Mouse (Mus musculus) limb, embryonic 14.5 days (tissue): ENCODE data around the gene Ddx39. TPM values are rescaled to one million over a fixed set of nuclear protein-coding genes. Genes with fewer than 3 reads are reported as not detected.

Experiments used
- ATAC-seq: fragments of 200-750 bp; cut with Nextera tagmentation; 2 replicates; pipeline ENCODE4 v1.8.0; 2017; ENCODE audit warnings: low read depth, moderate number of reproducible peaks, moderate TSS enrichment; ENCODE audit not compliant: low FRiP score
- DNase-seq: peaks from one replicate; pipeline ENCODE4 v3.0.0-alpha.2; 2015; ENCODE audit warnings: low spot score
- H3K27ac ChIP-seq: fragments of 300-500 bp; sonication (generic); replicated peaks from 2 replicates; pipeline ENCODE4 v1.5.1; 2014; ENCODE audit warnings: low read depth, mild to moderate bottlenecking, low read length, moderate library complexity, mixed read lengths
- H3K27me3 ChIP-seq: fragments of 300-500 bp; sonication (generic); 2 replicates; pipeline ENCODE4 v1.6.1; 2014; ENCODE audit warnings: low read length, mixed read lengths; ENCODE audit not compliant: control insufficient read depth, insufficient read depth
- H3K36me3 ChIP-seq: fragments of 300-500 bp; sonication (generic); 2 replicates; pipeline ENCODE4 v1.6.1; 2014; ENCODE audit warnings: mild to moderate bottlenecking, low read length, moderate library complexity, mixed read lengths; ENCODE audit not compliant: control insufficient read depth, insufficient read depth
- H3K4me1 ChIP-seq: fragments of 300-500 bp; sonication (generic); 2 replicates; pipeline ENCODE4 v1.6.1; 2014; ENCODE audit warnings: antibody characterized with exemption, low read length, mixed read lengths; ENCODE audit not compliant: control insufficient read depth, insufficient read depth
- H3K4me2 ChIP-seq: fragments of 300-500 bp; sonication (generic); replicated peaks from 2 replicates; pipeline ENCODE4 v1.6.1; 2014; ENCODE audit warnings: low read depth, mild to moderate bottlenecking, low read length, moderate library complexity; ENCODE audit not compliant: severe bottlenecking
- H3K4me3 ChIP-seq: fragments of 300-500 bp; sonication (generic); replicated peaks from 2 replicates; pipeline ENCODE4 v1.5.1; 2014; ENCODE audit warnings: low read length
- H3K9ac ChIP-seq: fragments of 300-500 bp; sonication (generic); 2 replicates; pipeline ENCODE4 v1.6.1; 2014; ENCODE audit warnings: mild to moderate bottlenecking, low read depth, low read length, moderate library complexity; ENCODE audit not compliant: severe bottlenecking
- H3K9me3 ChIP-seq: fragments of 300-500 bp; sonication (generic); 2 replicates; pipeline ENCODE4 v1.6.1; 2016; ENCODE audit warnings: low read length; ENCODE audit not compliant: control insufficient read depth
- POLR2A ChIP-seq: fragments of 200-500 bp; IDR thresholded peaks from 2 replicates; pipeline ENCODE4 v1.8.0; 2012; ENCODE audit warnings: inconsistent platforms, mild to moderate bottlenecking, moderate library complexity, borderline replicate concordance; ENCODE audit not compliant: insufficient read depth, insufficient read length; ENCODE audit errors: extremely low read depth
- WGBS: fragments of 180-500 bp; shearing (Covaris S2); extraction: QIAGEN DNeasy Blood & Tissue Kit; methylation state at CpG from one replicate; pipeline ENCODE4 v1.1.7; 2014; 5-methylcytosine and 5-hydroxymethylcytosine counted together
- polyA plus RNA-seq, 2 experiments: library from polyadenylated mRNA; depleted of rRNA in 1 of 2; stranded (reverse) in 1 of 2; unstranded in 1 of 2; fragments of >200 nt; fragmentation: Nextera tagmentation in 1 of 2; extraction: Ambion mirVana in 1 of 2; gene quantifications; 2 replicates each; pipeline versions ENCODE4 v1.2.1 to v1.2.3; 2012 to 2014

Ddx39 gene
- polyA plus RNA-seq, 2 experiments, result 81.1 to 111 TPM

DNA sequence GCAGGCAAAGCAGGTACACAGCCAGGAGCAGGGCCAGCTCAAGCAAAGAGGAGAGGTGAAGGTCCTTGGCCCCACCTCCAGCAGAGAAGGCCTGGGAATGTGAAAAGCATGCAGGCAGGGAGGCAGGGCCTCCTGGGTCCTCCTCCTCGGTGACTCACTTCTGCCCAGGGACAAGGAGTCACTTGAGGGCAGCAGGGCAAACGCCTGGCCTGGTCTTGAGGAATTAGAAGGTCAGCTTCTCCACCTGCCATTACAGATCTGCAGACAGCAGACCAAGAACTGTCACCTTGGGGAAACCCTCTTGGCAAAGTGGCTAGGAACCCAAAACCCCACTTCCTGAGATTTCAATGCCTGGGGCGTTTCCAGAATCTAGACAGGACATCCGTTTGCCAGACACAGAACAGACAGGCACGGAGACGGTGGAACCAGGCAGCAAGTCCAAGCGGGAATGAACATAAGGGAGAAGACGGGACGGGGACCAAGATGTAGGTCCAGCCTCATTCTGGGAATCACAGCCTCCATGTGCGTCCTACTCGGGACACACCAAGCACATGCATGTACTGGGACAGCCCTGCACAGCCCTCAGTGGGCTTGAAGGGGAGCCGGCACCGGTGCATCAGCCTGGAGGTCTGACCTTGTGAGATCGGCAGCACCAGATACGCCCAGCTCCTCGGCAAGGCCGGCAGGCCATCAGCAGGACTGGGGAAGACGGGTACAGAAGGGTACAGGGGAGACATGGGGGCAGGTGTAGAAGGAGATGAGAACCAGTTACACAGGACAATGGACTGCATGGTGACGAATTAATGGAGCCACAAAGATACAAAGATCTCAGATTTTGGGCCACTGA is 17.4 kb upstream of the Ddx39 start:
- H3K4me1 ChIP-seq, result peaks cover 13% of the 10 kb centered on the region
- H3K9me3 ChIP-seq, result no peaks in the 10 kb centered on the region
- no peak overlapping the region for H3K27ac ChIP-seq
- peak overlapping the region; percentile 96 for H3K4me2 ChIP-seq
- peak overlapping the region; percentile 85 for H3K4me3 ChIP-seq
- WGBS, result 48% methylated on average over 19 of the region's 19 CpGs
- 0 out of 2 replicates have a peak overlapping the region, but pooled peaks have one; percentile 34 for H3K9ac ChIP-seq
- ATAC-seq, result no peak
- no peak for DNase-seq
- 0 out of 2 replicates have a peak, but pooled peaks cover 1% of the 10 kb centered on the region for H3K36me3 ChIP-seq
- H3K27me3 ChIP-seq, result no peaks in the 10 kb centered on the region
- TF ChIP-seq POLR2A, result no peak

DNA sequence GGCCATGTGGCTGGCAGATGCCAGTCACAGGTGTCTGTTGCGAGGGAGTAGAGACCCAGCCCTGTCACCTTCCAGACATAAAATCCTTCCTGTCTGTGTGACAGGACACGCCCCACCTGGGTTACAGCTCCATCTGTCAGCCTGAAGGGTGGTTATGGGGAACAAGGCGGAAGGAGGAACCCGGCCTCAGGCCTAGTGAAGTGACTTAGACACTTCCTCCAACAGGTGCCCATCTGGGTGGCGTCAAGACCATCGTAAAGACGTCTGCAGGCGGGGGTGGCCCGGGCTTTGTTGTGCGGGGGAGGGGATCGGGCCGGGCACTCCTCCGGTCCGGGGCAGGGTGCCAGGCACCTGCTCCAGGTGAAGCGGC is 16.7 kb upstream of the Ddx39 start:
- Histone ChIP-seq H3K9ac (peak overlapping the region; percentile 88), H3K4me2 (peak overlapping the region; percentile 96), H3K36me3 (no peaks in the 10 kb centered on the region), H3K27me3 (no peaks in the 10 kb centered on the region), H3K9me3 (no peaks in the 10 kb centered on the region), H3K4me1 (peaks cover 13% of the 10 kb centered on the region), H3K4me3 (peak overlapping the region; percentile 85), H3K27ac (no peak overlapping the region)
- no peak for TF ChIP-seq POLR2A
- ATAC-seq, result 0 out of 2 replicates have a peak, but pooled peaks have one; percentile 7
- WGBS, result 4% methylated on average over 15 of the region's 15 CpGs
- no peak for DNase-seq

DNA sequence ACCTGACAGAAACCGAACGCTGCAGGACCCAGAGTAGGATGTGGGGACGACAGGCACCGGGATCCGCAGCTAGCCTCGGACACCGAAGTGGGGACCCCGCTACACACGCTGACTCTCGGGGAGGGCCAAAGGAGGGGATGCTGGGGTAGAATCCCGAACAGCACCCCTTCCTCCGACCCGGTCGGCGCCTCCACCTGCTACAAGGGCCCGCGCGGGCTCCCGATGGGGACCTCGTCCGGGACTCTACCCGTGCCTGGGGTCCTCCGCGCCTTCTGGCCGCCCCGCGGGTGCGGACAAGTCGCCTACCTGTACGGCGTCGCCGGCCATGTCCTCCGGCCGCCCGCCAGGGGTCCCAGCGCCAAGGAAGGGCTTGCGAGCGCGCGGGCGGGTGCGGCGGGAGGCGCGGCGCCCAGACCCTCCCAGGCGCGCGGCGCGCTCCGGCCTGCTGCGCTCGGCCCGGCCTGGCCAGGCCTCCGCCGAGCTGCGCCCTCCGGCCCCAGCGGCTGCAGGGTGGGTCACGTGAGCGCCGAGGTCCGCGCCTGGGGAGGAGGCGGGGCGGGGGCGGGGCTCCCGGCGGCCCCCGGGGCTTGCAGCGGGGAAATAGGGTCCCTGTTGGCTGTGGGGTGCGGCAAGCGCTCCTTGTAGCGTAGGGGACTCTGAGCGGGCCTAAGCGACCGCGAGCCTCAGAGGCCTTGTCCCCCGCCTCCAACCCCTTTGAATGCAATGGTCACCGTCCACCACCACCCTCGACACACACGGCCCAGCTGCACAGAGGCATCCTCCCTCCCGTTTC is 16.1 kb upstream of the Ddx39 start, which contains the start of gene Pkn1:
Pkn1 (minus strand) TSS at position 519 of the 793 bp plus-strand sequence.
- peak; percentile 89 for ATAC-seq
- under 1% methylated on average over 42 of the region's 85 CpGs for WGBS
- TF ChIP-seq POLR2A, result peak; percentile 59; the same call in 1 of the 2 replicates

DNA sequence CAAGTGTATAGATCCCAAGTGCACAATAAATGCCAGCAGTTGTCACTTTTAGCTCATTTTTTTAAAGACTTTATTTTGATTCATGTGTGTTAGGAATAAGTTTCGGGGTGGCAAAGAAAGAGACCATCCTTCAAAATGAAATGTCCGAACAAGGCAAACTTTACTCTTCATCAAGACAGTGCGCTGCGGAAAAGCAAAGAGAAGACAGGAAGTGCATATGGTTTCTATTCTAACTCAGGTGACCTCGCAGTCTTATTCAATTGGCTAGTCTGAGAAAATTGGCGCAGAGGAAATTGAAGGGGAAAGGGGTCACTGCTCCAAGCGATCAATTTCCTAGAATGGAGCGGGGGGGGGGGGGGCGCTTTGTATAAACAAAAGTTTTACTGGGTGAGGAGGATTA is 15.4 kb upstream of the Ddx39 start:
- H3K4me1 ChIP-seq, result peaks cover 13% of the 10 kb centered on the region
- peak; percentile 22 for DNase-seq
- H3K9ac ChIP-seq, result peak overlapping the region; percentile 88
- WGBS, result 18% methylated on average over 9 of the region's 9 CpGs
- no peak for TF ChIP-seq POLR2A
- H3K36me3 ChIP-seq, result no peaks in the 10 kb centered on the region
- H3K4me2 ChIP-seq, result peak overlapping the region; percentile 96
- no peak for ATAC-seq
- H3K4me3 ChIP-seq, result peak overlapping the region; percentile 85
- H3K27ac ChIP-seq, result peak overlapping the region; percentile 62; the same call in 1 of the 2 replicates
- no peaks in the 10 kb centered on the region for H3K9me3 ChIP-seq
- H3K27me3 ChIP-seq, result no peaks in the 10 kb centered on the region

More for the DNA sequence above, 16.1 kb upstream of the Ddx39 start, which contains the start of gene Pkn1:
- Histone ChIP-seq H3K4me3 (peak within 1 kb of the TSS; percentile 85), H3K36me3 (no peaks in the 10 kb centered on the region), H3K4me2 (peak within 1 kb of the TSS; percentile 96), H3K27ac (peak within 1 kb of the TSS; percentile 62), H3K27me3 (no peaks in the 10 kb centered on the region), H3K4me1 (peaks cover 13% of the 10 kb centered on the region), H3K9me3 (no peaks in the 10 kb centered on the region), H3K9ac (peak within 1 kb of the TSS; percentile 88)
- DNase-seq, result peak; percentile 53

DNA sequence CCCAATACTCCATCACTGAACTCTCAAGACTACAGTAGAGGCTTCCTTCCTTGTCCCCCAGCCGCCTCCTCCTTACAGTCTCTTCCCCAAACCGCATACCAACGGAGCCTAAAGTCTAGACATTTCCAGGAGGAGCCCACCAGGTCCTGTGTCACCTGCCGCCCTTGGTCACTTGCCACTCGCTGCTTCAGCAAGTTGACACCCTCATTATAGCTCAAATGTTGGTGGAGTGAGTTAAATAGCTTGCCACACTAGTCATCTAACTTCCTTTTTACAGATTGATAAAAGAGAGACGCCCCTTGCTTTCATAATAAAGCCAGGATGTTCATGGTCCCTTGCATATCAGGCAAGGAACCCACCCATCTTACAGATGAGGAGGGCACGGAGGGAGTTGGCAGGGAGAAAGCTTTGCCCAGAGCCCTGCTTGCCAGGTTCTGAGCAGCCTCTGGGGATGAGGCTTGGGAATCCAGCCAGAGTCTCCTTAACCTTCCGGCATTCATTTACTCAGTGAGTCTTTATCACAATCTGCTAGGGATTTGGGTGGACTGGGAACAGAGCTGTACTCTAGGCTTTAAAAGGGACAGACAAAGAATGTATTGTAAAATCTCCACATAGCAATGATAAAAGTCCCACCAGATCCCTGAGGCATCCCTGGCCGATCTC is 14.4 kb upstream of the Ddx39 start:
- Histone ChIP-seq H3K27ac (no peak overlapping the region), H3K36me3 (no peaks in the 10 kb centered on the region), H3K9ac (no peak overlapping the region), H3K4me1 (peaks cover 13% of the 10 kb centered on the region), H3K4me3 (no peak overlapping the region), H3K4me2 (no peak overlapping the region), H3K27me3 (no peaks in the 10 kb centered on the region), H3K9me3 (no peaks in the 10 kb centered on the region)
- 75% methylated on average over 9 of the region's 9 CpGs for WGBS
- no peak for DNase-seq
- TF ChIP-seq POLR2A, result no peak
- ATAC-seq, result no peak
